Mouse (Mus musculus) midbrain, embryonic 16.5 days (tissue): ENCODE results near the gene Esr1. TPM values are rescaled to one million over a fixed set of nuclear protein-coding genes. Genes with fewer than 3 reads are reported as not detected.

Source experiments
- ATAC-seq: fragments of 200-750 bp; cut with Nextera tagmentation; 2 replicates; pipeline ENCODE4 v1.8.0; 2017; ENCODE audit warnings: moderate TSS enrichment
- H3K27ac ChIP-seq: fragments of 300-500 bp; sonication (generic); 2 replicates; pipeline ENCODE4 v1.5.1; 2014; ENCODE audit warnings: mild to moderate bottlenecking, low read length, mixed read lengths
- H3K27me3 ChIP-seq: fragments of 300-500 bp; sonication (generic); 2 replicates; pipeline ENCODE4 v1.6.1; 2014; ENCODE audit warnings: low read depth, low read length, mixed read lengths; ENCODE audit not compliant: control insufficient read depth, insufficient read depth
- H3K36me3 ChIP-seq: fragments of 300-500 bp; sonication (generic); 2 replicates; pipeline ENCODE4 v1.6.1; 2014; ENCODE audit warnings: mild to moderate bottlenecking, low read length, moderate library complexity, mixed read lengths; ENCODE audit not compliant: control insufficient read depth, insufficient read depth
- H3K4me1 ChIP-seq: fragments of 300-500 bp; sonication (generic); 2 replicates; pipeline ENCODE4 v1.6.1; 2014; ENCODE audit warnings: mild to moderate bottlenecking, low read length, mixed read lengths; ENCODE audit not compliant: control insufficient read depth, insufficient read depth
- H3K4me2 ChIP-seq: fragments of 300-500 bp; sonication (generic); 2 replicates; pipeline ENCODE4 v1.6.1; 2014; ENCODE audit warnings: mild to moderate bottlenecking, low read length, mixed read lengths
- H3K4me3 ChIP-seq: fragments of 300-500 bp; sonication (generic); 2 replicates; pipeline ENCODE4 v1.5.1; 2014; ENCODE audit warnings: low read depth, mild to moderate bottlenecking, low read length, moderate library complexity, mixed read lengths
- H3K9ac ChIP-seq: fragments of 300-500 bp; sonication (generic); 2 replicates; pipeline ENCODE4 v1.6.1; 2014; ENCODE audit warnings: low read depth, low read length, mixed read lengths
- H3K9me3 ChIP-seq: fragments of 300-500 bp; sonication (generic); replicated peaks from 2 replicates; pipeline ENCODE4 v1.6.1; 2014; ENCODE audit warnings: mild to moderate bottlenecking, low read length, mixed read lengths; ENCODE audit not compliant: control insufficient read depth, poor library complexity, severe bottlenecking
- WGBS: fragments of 180-500 bp; shearing (Covaris S2); extraction: QIAGEN DNeasy Blood & Tissue Kit; methylation state at CpG from one replicate; pipeline ENCODE4 v1.1.7; 2014; 5-methylcytosine and 5-hydroxymethylcytosine counted together
- polyA plus RNA-seq: library from polyadenylated mRNA; unstranded; fragments of >200 nt; fragmentation: Nextera tagmentation; extraction: Ambion mirVana; gene quantifications from 2 replicates; pipeline ENCODE4 v1.2.1, GENCODE M21; 2015

Esr1 gene
- polyA plus RNA-seq, 1 experiment from 2014 or later: 0.63 TPM

DNA sequence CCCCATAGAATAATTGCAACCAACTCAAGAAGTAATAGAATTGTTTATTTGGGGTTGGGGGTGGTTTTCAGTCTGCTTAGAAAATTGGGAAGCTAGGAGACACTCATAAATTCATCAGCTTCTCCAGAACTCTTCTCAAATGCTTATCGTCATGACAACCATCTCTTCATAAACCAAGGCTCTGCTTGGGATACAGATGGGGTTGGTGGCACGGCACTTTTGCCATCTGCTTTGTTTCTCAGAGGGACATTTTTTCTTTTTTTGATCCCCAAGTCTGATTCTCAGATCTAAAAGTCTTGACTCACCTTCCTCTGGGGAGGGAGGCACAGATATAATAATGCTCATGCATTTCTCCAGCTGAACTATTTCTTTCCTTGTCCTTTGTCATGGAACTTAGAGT is 313.0 kb downstream of the Esr1 start:
- no peaks in the 10 kb centered on the region for H3K27me3 ChIP-seq
- peak; percentile 60; the same call in 1 of the 2 replicates for ATAC-seq
- WGBS: 67% methylated on average over 2 of the region's 2 CpGs
- no peaks in the 10 kb centered on the region for H3K36me3 ChIP-seq
- no peak overlapping the region for H3K27ac ChIP-seq
- H3K9ac ChIP-seq: no peak overlapping the region
- no peak overlapping the region for H3K4me2 ChIP-seq
- H3K4me1 ChIP-seq: peaks cover 2% of the 10 kb centered on the region; the same call in 1 of the 2 replicates
- H3K9me3 ChIP-seq: no peaks in the 10 kb centered on the region
- no peak overlapping the region for H3K4me3 ChIP-seq

DNA sequence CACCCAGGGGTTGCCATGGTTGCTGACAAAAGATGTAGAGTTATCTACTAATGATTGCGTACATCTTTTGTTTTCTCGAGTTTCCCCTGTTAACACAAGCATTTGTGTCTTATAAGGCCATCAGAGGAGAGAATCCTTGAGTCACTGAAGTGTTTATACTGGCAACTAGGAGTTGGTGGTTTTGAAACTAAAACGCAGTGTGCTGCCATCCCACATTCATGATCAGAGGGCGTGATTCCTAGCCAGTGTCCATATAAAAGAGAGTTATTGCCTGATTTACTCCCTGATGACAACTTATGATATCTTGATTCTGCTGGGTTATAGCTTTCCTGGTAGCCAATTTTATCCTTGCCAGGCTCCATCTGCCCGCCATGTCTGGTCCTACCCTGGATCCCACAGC is 331.8 kb downstream of the Esr1 start:
- Histone ChIP-seq H3K9me3 (no peaks in the 10 kb centered on the region), H3K27ac (no peak overlapping the region), H3K4me3 (no peak overlapping the region), H3K4me2 (no peak overlapping the region), H3K9ac (no peak overlapping the region), H3K36me3 (no peaks in the 10 kb centered on the region), H3K4me1 (no peaks in the 10 kb centered on the region), H3K27me3 (no peaks in the 10 kb centered on the region)
- WGBS: 76% methylated on average over 5 of the region's 5 CpGs
- ATAC-seq: no peak

DNA sequence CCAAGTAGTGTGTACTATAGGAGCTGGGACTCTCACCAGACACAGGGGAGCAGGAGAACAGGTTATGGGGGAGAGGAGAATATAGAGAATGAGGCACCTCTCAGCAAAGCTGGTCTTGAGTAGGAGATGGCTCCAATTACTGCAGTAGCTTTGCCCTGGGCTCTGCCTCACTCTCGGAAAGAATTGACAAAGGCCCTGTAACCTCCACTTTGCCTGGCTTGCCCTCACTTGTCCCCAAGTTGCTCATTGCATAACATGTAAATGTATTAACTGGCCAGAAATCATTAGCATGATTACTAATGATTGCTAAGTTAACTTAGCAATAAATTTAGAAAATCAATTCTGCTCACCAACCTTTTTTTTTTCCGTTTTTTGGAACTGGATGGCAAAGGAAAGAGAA is 333.3 kb downstream of the Esr1 start:
- Histone ChIP-seq H3K27ac (no peak overlapping the region), H3K9me3 (no peaks in the 10 kb centered on the region), H3K9ac (no peak overlapping the region), H3K4me3 (no peak overlapping the region), H3K4me1 (no peaks in the 10 kb centered on the region), H3K4me2 (no peak overlapping the region), H3K36me3 (no peaks in the 10 kb centered on the region), H3K27me3 (no peaks in the 10 kb centered on the region)
- 89% methylated on average over 2 of the region's 2 CpGs for WGBS
- ATAC-seq: no peak

DNA sequence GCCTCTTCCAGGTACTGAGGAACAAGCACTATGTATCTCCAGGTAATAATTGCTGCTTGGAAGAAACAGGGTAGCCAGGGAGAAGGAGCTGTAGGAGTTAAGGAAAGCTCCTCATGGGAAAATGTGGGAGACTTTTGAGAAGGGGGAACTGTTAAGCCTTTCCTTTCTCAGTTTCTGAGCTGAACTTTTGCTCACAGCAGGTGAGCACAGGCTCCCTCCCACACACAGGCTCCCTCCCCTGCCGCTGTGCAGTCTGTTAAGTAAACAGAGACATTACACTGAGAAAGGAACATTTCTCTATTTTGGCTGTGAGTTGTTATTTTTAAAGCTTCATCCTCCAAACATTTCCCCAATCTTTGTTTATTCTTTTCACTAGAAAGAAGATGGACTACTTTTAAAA is 354.4 kb downstream of the Esr1 start:
- Histone ChIP-seq H3K9ac (no peak overlapping the region), H3K9me3 (no peaks in the 10 kb centered on the region), H3K27me3 (no peaks in the 10 kb centered on the region), H3K4me3 (no peak overlapping the region), H3K4me2 (no peak overlapping the region), H3K4me1 (no peaks in the 10 kb centered on the region), H3K36me3 (no peaks in the 10 kb centered on the region), H3K27ac (no peak overlapping the region)
- 13% methylated on average over 1 of the region's 1 CpGs for WGBS
- ATAC-seq: no peak

DNA sequence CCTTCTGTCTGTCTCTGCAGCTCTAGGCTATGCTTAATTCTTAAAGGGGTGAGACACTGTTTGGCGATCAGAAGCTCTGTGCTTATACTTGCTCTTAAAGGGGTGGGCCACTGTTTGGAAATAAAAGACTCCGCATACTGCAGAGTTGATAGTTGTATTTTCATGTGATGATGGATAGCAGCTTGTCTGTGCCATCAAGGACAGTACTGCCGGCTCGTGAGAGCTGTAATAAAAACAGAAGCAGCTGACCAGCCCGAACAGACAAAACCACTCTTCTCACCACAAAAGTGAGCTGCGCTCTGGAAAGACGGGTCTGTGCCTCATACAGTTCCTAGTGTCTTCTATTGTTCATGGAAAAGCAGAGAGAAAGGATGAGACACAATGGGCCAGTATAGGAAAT is 359.8 kb downstream of the Esr1 start:
- ATAC-seq: no peak
- H3K27me3 ChIP-seq: no peaks in the 10 kb centered on the region
- H3K4me3 ChIP-seq: no peak overlapping the region
- no peak overlapping the region for H3K9ac ChIP-seq
- H3K4me2 ChIP-seq: no peak overlapping the region
- H3K4me1 ChIP-seq: no peaks in the 10 kb centered on the region
- no peak overlapping the region for H3K27ac ChIP-seq
- WGBS: 86% methylated on average over 7 of the region's 7 CpGs
- H3K36me3 ChIP-seq: no peaks in the 10 kb centered on the region
- no peaks in the 10 kb centered on the region for H3K9me3 ChIP-seq

DNA sequence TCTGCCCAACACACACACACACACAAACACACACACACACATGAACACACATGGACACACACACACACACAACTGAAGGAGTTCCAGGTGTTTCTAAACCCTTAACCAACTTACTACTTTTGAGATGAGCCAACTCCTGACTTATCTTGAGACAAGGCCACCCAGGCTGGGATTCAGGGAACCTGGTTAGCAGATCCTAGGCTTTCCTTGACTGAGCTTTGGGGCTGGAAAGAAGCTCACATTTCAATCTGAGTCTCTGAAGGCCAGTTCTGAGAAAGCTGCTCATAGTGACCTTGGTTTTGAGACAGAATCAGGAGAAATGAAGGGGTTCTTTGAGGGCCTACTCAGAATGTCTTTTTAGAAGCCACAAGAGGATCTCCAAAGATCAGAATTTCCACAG is 360.2 kb downstream of the Esr1 start:
- Histone ChIP-seq H3K4me2 (no peak overlapping the region), H3K36me3 (no peaks in the 10 kb centered on the region), H3K27me3 (no peaks in the 10 kb centered on the region), H3K27ac (no peak overlapping the region), H3K9me3 (no peaks in the 10 kb centered on the region), H3K4me3 (no peak overlapping the region), H3K4me1 (no peaks in the 10 kb centered on the region), H3K9ac (no peak overlapping the region)
- ATAC-seq: no peak

DNA sequence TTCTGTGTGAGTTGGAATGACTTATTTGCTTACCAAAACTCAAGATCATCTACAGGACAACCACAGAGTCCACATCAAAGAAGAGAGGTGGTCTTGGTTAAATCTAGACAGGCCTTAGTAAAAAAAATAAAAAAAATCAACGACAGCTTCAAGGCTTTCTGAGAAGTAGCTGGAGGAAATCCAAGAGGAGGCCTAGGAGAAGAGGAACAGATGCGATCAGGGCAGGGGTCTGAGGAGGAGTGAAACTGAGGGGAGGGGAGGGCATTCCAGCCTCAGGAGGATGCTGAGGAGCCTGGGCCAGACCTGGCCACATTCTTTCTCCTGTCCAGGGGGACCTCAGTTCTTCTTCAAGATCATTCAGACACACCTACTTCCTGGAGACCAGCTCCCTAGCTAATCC is 360.6 kb downstream of the Esr1 start:
- H3K9ac ChIP-seq: no peak overlapping the region
- ATAC-seq: no peak
- WGBS: 72% methylated on average over 2 of the region's 2 CpGs

DNA sequence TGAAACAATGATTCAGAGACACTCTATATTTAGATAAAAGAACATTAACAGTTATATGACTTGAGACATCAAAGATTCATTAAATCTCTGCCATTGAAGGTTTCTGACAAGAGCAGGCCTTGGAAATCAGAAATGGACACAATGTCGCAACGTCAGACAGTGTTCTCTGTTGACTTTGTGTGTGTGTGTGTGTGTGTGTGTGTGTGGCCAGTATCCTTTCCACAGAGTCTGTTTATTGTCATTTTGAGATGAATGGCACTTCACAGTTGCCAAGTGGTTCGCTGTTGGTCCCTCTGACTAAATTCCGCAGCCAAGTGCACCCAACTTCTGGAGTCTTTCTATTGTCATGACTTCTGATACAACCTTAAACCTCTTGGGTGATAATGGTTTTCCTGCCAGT is 362.9 kb downstream of the Esr1 start:
- H3K4me3 ChIP-seq: no peak overlapping the region
- no peak overlapping the region for H3K4me2 ChIP-seq
- H3K9me3 ChIP-seq: no peaks in the 10 kb centered on the region
- no peaks in the 10 kb centered on the region for H3K27me3 ChIP-seq
- no peak overlapping the region for H3K27ac ChIP-seq
- WGBS: 92% methylated on average over 4 of the region's 4 CpGs
- H3K36me3 ChIP-seq: no peaks in the 10 kb centered on the region
- no peak overlapping the region for H3K9ac ChIP-seq
- no peaks in the 10 kb centered on the region for H3K4me1 ChIP-seq
- no peak for ATAC-seq

More for the DNA sequence above, 360.6 kb downstream of the Esr1 start:
- no peak overlapping the region for H3K27ac ChIP-seq
- no peak overlapping the region for H3K4me2 ChIP-seq
- no peaks in the 10 kb centered on the region for H3K9me3 ChIP-seq
- H3K27me3 ChIP-seq: no peaks in the 10 kb centered on the region
- H3K4me1 ChIP-seq: no peaks in the 10 kb centered on the region
- no peak overlapping the region for H3K4me3 ChIP-seq
- no peaks in the 10 kb centered on the region for H3K36me3 ChIP-seq

DNA sequence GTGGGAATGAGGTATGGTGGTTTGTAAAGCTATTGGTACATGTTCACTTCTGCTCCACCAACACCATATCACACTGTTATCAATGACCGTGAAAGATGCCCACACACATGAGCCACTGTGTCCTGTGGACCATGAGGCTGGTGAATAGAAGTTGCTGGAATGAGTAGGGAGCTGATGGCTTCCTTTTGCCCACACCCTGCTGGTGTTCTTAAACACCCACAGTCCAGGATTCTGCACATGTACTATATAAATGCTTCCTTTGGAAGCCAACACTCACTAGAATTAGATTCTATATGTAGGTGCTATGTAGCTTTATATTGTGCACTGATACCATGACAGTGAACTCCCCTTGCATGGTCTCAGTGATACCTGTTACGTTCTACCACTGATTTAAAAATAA is 365.2 kb downstream of the Esr1 start:
- H3K9ac ChIP-seq: no peak overlapping the region
- no peak overlapping the region for H3K4me2 ChIP-seq
- 91% methylated on average over 2 of the region's 2 CpGs for WGBS
- H3K9me3 ChIP-seq: no peaks in the 10 kb centered on the region
- no peak for ATAC-seq
- H3K36me3 ChIP-seq: no peaks in the 10 kb centered on the region
- no peaks in the 10 kb centered on the region for H3K4me1 ChIP-seq
- H3K4me3 ChIP-seq: no peak overlapping the region
- no peak overlapping the region for H3K27ac ChIP-seq
- no peaks in the 10 kb centered on the region for H3K27me3 ChIP-seq

DNA sequence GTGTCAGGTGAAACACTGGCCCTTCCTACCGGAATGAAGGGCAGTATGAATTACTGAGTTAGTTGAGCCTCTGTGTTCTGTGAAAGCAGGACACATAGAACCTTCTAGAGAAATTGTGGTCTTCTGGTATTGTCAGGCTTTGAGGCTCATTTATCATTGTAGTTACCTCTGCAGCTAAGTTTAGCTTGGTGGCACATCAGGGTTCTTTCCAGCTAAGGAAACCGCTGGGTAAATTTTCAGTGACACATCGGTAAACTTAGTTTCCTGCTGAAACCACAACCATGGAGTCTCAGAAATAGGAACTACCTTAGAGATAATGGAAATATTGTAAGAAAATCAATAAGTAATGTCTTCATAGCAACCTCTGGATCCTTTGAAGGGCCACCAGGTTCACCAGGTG is 366.0 kb downstream of the Esr1 start:
- H3K27ac ChIP-seq: no peak overlapping the region
- H3K36me3 ChIP-seq: no peaks in the 10 kb centered on the region
- no peak overlapping the region for H3K4me3 ChIP-seq
- ATAC-seq: no peak
- no peak overlapping the region for H3K9ac ChIP-seq
- WGBS: 95% methylated on average over 3 of the region's 3 CpGs
- no peaks in the 10 kb centered on the region for H3K9me3 ChIP-seq
- H3K4me1 ChIP-seq: no peaks in the 10 kb centered on the region
- H3K27me3 ChIP-seq: no peaks in the 10 kb centered on the region
- H3K4me2 ChIP-seq: no peak overlapping the region
